Mouse (Mus musculus): ENCODE measurements around the gene Lyrm7.

- TF ChIP-seq CTCF (IDR thresholded peaks at IDR 0.05; ENCODE audit: borderline replicate concordance, control insufficient read depth, extremely low read depth, insufficient read depth, low read length, poor library complexity) (no peak), POLR2A (IDR thresholded peaks at IDR 0.05; ENCODE audit: control insufficient read depth, extremely low read depth, insufficient read depth, low read length, poor library complexity) (no peak)
These were observed 21.0 kb downstream of the Lyrm7 start for GRCm38 (mm10) chr11:54839696-54840095.
